Mouse (Mus musculus) cerebellum, adult 9-10 months (tissue): ENCODE measurements at regions not wholly inside any gene's neighbourhood (a gene's known extent, or its start where the extent isn't known, plus 50 kb on each side); places are given as distances from the start of the nearest gene placed in this dataset.
A peak's percentile ranks its signal among the peaks of the same experiment; 100 is the strongest.
"Not testable (repeated sequence)": the region's sequence is repeated elsewhere in the genome, so short reads cannot be mapped to it uniquely, and the experiment has no call there.

ENCODE experiments used
- DNase-seq: peaks from one replicate; pipeline ENCODE4 v3.0.0; 2022

DNA sequence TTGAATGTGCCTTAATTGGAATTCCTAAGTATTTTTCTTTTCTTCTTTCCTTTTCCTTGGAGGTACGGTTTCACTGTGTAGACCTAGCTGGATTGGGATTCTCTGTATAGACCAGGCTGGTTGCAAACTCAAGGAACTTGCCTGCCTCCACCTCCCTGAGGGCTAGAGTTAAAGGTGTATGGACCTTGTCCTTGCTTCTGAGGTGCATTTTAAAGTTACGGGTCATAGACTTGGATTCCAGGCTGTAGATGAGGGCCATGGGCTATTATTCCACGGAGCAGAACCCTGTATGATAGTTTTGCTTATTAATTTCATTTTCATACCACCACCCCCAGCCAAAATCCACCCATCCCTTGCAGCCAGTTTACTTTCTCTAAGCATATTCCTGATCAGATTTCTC lies 50.7 kb upstream of the Wdr26 start:
- no peak for DNase-seq

DNA sequence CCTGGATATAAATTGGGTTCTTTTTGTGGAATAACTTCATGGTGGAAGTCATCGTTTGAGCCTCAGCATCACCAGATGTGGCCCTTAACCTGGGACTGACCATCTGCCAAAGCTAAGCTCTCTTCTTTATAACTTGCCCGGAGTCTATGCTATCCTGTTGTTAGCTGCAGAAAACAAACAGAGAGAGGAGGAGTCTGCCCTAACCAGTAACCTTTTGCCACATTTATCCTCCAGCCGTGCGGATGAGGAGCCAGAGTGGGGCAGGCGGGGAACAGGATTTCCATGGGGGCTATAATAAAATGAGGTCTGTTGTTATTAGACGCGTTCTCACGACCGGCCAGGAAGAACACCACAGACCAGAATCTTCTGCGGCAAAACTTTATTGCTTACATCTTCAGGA lies 51.4 kb upstream of the Wdr26 start:
- DNase-seq = no peak

DNA sequence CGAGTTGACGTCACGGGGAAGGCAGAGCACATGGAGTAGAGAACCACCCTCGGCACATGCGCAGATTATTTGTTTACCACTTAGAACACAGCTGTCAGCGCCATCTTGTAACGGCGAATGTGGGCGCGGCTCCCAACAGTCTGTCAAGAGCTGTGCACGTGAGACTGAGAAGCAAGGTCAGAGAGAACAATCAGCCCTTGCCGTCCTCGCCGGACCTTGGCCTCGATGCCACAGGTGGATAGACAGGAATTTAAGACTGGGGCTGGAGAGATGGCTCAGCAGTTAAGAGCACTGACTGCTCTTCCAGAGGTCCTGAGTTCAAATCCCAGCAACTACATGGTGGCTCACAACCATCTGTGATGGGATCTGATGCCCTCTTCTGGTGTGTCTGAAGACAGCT lies 58.7 kb upstream of the Wdr26 start:
- DNase-seq = not testable (repeated sequence)

DNA sequence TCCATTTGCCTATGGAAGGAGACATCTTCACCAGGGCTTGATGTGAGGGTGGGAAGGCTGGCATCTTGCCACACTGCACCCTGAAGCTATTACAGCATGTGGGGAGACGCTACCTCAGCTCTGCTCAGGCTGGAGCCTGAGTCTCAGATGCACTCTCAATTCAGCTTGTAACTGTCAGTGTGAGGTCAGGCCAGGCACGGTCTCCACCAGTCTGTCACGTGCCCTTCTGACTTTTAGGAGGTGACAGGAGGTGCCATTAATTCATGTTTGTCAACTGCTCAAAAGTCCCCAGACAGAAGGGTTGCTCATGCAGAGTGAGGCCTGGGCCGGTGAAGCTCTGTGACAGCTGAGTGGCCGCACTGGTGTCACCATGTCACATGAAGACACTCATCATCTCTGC lies 59.4 kb upstream of the Wdr26 start:
- DNase-seq = no peak

DNA sequence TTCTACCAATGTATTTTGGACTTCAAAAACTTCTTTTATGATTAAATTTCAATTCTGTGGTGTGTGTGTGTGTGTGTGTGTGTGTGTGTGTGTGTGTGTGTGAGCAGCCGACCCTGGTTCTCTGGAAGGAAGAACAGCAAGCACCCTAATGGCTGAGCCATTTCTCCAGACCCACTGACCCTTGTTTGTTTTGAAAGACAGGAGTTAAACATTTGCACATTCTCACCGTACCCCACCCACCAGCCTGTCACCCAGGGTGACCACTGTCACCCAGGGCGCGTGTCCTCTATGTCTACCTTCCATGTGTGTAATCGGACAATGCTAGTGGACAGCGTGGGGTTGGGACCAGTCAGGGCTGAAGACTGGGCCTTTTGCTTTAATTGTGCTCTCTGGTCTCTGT lies 60.0 kb upstream of the Wdr26 start:
- DNase-seq = no peak

DNA sequence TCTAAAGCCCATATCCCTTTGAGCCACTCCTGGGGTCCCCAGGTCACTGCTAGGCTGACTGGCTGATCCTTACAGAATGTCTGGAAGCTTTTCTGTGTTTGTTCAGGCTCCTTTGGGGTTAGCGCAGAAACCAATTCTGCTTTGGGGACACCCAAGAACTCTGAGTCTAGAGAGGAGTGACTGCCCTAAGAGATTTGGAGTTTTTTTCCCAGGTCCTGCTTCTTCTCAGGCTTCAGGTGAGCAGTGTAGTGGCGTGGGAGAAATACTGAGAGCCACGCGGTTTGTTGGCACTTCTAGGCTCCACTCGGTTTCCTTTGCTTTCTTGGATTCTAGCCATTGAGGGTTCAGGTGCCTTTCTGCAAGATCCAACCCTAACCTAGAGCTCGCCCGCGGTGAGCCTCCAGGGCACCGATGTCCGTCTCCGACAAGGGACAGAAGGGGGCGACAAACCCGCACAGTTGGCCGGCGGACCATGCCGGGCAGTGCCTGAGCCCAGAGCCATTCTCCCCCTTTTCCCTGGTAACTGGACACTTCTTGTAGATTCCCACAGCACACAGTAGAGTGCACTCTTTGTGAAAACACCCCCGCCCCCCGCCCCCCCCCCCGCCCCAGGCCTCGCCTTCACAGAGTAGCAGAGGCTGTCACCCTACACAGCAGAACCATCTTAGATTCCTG lies 61.0 kb upstream of the Wdr26 start:
- peak; percentile 61 for DNase-seq

DNA sequence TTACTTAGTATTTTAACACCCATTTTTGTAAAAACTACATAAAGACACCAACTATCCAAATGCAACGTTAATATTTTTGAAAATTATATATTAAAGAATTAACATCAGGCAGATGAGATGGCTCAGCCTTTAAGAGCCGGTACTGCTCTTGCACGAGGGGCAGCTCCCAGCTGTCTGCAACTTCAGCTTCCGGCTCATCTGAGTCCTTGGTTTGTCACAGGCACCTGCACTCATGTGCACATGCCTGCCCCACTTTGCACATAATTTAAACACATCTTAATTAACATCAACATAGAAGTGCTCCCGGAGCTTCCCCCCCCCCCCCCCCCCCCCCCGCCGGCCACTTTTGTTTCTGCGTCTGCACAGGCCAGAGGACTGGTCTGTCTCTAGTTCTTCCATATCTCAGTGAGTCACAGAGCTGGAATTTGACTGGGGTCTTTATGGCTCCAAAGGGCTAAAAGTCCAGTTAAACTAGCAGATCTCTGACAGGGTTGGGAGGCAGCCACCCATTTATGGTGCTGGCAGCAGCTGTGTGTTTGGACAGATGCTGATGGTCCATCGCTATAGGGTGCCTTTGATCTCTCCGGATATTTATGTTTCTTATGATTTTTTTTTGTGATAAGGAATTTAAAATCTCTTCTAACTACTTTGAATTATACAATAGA lies 61.9 kb upstream of the Wdr26 start:
- DNase-seq = no peak

DNA sequence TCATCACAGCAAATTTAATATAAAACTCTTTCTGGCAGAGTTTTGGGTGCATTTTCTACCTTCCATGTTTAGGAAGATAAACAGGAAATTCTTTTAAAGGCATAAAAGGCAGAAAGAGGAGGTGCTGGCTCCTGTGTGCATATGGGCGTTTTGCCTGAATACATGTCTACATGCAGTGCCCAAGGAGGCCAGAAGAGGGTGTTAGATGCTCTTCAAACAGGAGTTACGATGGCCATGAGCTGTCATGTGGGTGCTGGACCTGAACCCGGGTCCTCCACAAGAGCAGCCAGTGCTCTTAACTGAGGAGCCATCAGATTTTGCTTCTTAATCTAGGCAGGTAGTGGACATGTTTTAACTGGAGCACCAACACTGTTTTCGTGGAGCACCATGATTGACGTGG lies 69.0 kb upstream of the Wdr26 start:
- no peak for DNase-seq

DNA sequence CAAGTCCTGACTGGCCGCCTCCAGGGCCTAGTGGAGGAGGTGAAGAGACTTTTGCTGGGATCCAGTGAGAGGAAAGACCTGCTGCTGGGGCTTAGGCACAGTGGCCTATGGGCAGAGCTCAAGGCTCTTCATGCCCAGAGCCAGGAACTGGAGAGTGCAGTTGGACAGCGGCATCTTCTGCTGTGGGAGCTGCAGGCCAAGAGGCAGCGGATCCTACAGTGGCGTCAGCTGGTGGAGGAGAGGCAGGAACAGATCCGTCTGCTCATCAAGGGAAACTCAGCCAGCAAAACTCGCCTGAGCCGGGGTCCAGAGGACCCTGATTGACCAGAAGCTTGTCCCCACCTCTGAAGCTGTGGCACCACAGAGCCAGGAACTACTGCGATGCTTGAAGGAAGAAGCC lies 69.4 kb upstream of the Cnih3 start:
- DNase-seq = not testable (repeated sequence)

DNA sequence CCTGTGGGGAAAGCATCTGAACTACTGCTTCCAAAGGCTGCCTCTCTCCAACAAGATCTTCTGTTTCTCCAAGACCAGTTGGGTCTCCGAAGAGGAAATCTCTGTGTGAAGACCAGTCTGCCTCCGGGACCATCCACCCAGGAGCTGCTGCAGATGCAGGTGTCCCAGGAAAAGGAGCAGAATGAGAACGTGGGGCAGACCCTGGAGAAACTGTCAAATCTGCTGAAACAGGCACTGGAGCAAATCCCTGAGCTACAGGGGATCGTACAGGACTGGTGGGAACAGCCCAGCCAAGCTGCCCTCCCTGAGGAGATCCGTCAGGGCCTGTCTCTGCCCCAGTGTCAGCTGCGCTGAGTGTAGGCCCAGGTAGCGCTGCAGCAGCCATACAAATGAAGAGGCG lies 68.9 kb upstream of the Cnih3 start:
- DNase-seq = not testable (repeated sequence)

DNA sequence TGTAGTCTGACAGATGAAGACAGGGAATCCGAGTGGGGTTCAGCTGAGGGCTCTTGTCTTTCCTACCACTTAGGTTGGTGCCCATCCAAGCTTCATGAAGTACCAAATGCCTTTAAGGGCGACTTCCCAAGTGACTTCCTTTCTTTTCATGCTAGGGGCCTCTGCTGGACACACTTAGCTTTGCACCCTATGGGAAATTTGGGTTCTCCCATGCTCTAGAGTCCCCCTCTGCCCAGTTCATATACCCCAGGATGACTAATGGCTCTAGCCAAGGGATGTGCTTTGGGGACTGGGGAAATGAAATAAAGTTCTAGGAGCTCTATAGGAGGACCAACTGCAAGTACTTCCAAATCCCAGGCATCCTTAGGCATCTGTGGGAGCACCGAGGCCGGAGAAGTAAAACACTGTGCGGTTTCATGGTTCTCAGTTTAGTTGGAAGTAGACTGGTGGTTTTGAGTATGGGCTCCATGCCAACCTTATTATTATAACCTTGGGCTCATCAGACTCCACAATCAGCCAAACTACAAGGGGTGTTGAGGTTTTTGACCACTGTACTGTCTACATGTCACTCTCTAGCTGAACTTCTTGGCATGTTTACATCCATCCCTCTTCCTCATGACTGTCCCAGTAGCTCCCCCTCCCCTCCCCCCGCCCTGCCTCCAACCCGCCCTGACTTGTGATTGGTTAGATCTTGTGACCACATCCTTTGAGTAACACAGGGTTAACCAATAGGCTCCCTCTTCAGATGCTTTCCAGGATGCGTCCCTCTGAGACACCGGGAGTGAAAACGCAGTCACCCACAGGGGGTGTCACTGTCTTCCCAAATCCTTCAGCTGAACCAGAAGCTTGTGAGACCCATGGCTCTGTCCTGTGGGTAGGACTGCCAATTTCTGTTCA lies 67.9 kb upstream of the Cnih3 start:
- no peak for DNase-seq

DNA sequence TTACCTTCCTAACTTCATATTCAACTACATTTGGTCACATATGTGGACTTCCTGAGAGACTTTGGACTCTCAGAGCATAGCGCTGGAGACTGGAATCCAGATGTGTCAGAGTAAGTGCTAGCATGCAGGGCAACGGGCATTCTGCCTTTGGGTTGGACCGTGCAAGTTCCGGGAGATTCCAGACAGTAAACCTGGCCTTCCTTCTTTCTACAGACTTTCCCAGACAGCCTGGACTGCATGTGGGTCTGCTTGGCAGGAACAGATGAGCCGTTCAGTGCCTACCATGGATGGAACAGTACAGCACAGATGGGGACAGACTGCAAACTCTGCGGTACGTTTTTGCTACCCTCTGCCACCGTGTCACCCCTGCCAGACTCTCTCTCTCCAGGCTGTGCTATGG lies 66.8 kb upstream of the Cnih3 start:
- DNase-seq = no peak

DNA sequence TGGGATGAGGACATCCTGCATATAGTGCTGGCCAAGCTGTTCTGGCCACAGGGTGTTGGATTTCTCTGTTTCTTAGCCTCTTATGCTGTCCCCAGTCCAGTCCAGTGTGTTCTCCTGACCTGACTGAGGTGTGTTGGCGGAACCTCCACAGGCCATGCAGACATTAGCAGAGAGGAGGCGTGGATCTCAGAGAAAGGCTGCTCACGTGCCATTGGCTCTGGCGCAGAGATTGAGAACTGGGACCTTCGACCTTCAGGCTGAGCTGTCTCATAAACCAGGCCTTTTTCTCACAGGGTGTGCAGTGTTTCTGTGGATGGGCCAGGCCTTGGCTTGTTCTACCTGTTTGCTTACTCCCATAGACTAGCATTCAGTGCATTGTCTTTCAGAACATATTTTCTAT lies 66.3 kb upstream of the Cnih3 start:
- no peak for DNase-seq

DNA sequence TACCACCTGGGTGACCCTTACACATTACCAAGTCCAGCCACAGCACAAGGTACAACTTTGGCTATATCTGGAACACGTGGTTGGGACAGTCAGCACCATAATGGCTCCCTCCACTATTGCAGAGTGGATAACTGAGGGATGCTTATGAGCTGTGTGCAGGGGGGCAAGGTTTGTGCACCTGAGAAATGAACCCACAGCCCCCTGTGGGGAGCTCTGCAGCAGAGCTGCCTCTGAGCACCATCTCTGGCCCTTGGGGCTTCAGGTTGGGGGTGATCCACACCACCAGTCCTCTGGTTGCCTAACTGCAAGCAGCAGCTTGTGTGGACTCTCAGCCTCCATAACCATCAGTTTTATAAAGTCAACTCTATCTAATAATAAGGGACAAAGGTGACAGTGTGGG lies 65.3 kb upstream of the Cnih3 start:
- no peak for DNase-seq

DNA sequence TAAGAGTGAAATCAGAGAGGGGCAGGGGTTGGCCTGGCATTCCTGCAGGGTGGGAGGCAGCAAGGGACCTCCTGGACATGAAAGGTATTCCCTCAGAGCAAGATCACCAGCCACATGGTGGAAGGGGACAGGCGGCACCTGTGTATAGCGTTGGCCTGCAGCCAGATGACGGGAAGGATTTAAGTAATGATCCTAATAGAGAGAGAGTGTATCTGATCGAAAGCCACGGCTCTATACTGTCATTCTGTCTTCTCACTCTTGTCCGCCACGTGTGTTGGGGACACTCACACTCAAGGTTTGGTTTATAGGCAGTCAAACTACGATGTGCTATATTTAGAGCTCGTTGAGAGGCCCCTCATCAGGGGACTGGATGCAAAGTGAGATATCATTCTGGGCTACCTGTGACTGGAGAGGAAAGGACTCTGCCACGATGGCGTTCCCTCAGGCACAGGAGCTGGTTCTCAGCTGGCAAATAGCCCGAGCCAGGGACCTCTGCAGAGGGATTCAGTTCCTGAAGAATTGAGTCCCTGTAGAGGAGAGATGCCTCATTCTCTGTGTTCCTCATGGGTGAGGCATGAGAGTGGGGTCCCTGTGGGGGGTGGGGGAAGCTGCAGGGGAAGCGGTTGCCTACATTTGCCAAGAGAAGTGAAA lies 62.9 kb upstream of the Cnih3 start:
- DNase-seq = no peak

DNA sequence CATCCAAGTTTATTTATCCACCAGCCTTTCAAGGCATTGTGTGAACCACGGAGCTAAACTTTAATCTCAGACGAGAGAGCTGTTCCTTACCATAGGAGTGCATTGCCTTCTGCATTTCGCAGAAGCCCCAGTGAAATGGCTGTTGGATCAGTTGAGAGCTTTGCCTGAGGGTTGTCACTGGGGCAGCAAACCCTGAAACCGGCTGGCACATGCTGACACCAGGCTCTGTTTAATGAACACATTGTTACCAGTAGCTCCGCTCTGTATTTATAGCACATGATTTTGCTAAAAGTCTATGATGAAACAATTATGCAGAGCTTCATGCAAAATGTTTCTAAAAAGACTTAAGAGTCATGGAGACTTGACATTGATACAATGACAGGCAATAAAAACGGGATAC lies 61.2 kb upstream of the Cnih3 start:
- DNase-seq = no peak

DNA sequence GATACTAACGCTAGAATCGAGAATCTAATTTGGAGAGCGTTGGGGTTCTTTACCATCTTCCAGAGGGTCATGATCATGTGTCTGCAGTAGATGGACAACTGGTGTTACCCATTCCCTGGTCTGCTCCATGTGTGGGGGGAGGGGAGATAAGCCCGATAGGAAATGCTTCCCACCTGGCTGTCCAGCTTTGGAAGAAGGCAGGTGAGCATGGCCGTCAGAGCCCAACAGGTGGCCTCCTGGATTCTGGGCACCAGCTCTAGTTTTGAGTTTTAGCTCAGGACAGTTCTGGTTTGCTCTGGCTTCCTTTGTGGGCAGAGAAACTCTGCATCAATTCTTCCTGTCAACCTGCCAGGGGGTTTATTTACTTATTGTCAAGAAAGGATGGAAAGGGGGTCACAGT lies 60.5 kb upstream of the Cnih3 start:
- DNase-seq = no peak

DNA sequence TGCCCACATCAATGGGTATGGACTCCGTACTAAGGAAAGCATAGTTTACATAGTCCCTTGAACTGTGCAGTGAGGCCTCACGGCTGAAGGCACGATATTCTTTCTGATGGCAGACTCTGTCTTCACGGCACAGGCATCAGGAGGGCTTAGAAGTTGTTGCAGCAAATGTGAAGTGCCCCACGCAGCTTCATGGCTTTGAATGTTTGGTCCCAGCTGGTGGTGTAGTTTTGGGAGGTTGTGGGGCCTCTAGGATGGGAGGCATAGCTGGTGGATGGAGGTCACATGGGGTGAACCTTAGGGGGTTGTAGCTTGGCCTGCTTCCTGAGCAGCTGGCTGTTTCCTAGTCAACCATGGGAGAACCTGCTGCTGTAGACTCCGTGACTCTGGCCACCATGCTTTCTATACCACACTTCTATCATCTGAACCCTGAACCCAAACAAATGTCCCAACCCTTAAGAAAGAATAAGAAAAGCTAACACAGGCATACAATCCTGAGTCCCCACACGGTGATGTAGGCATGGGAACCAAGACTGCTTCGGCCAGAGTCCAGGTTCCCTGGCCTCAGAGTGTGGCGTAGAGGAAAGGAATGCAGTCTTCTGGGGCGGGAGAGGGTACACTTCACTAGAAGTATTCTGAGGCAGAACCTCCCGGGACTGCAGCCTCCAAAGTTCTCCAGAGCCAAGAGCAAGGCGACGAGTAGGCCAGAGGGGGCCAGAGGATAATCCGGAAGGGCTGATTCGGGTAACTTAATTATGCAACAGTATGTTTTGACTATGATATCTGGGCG lies 59.2 kb upstream of the Cnih3 start:
- DNase-seq = no peak

DNA sequence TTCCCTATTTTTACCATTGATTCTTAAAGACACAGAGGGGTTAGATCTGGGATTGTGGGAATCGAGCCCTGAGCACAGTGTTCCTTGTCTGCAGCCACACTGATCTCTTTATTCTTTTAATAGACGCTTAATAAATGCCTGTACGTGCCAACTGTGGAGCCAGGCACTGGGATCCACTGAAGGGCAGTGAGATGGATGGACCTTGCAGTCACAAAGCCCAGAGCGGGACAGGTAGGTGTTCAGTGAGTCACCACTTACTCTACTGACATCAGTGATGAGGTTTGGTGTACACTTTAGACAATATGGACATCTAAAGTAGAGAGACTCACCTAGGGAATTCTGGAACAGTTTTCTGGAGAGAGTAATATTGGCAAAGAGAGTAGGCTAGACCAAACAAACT lies 56.8 kb upstream of the Cnih3 start:
- DNase-seq = no peak

DNA sequence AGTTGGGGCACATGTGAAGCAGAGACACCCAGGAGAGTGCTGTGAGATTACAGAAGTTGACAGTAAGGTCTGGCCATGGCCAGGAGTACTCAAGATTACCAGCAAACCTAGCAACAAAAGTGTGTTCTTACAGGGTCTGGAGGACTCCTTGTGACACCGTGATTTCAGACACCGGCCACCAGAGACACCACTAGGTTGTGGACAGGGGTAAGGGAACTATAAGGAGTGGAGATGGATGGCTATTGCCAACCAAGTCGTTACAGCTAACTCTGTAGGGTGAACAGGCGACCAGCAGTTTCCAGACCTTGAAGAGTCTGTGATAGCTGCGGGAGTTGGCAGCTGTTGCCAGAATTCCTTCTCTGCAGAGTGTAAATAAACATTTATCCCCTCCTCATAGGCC lies 54.4 kb upstream of the Cnih3 start:
- DNase-seq = no peak

DNA sequence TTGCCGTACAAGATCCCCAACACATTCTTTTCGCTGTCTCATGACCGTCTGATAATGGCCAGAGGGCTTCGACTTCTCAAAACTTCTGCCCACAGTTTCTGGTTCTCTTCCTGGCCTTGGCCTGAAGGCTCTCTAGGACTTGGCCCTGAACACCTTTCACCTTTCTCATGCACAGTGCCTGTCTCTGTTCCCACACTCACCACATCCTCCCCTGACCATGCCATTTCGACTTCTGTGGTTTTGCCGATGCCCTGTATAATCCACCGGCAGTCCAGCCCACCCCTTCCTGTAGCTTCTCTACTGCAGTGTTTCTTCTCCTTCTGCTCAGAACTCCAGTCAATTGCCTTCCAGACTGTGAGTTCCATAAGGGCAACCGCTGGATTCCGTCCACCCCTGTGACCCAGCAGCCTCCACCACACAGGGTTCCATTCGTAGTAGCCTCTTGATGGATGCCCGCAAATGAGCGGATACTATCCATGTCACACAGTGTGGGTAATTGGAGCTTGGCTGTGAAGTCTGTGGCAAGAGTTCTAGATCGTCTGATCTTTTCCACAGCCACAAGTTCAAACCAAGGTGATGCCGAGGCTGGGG lies 53.3 kb upstream of the Cnih3 start:
- no peak for DNase-seq

DNA sequence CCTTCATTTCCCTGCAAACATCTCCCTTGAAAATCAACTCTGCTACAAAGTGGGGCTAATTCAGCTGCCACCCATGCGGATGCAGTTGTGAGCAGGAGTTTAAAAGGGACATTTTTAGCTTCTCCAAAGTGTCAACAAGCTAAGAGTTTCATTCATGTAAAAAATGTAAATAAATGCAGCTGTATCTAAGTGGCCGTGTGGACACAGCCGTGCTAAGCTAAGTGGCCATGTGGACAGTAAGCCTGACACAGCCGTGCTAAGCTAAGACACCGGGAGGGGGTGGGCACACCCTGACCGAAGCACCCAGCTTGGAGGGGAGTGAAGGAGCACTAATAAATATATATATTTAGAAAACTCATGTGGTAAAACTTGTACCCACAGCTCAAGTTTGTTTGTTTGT lies 52.6 kb upstream of the Cnih3 start:
- DNase-seq = no peak
